Mouse (Mus musculus) adrenal gland, postnatal 14 days (tissue): ENCODE measurements around the gene Gm904. TPM values are rescaled to one million over a fixed set of nuclear protein-coding genes. Genes with fewer than 3 reads are reported as not detected.
"Not testable (repeated sequence)": the region's sequence is repeated elsewhere in the genome, so short reads cannot be mapped to it uniquely, and the experiment has no call there.

Source experiments
- DNase-seq: peaks from one replicate; pipeline ENCODE4 v3.0.0; 2021; ENCODE audit warnings: mixed read lengths
- long read RNA-seq, 2 experiments: library from polyadenylated mRNA; stranded (forward); transcript quantifications; one replicate each; pipeline ENCODE4 v2.0.0; 2021
- microRNA-seq, 2 experiments: library from miRNA; unstranded; fragments of <30 nt; microRNA quantifications; one replicate each; pipeline ENCODE4 v1.2.0; 2021
- total RNA-seq: library from RNA; stranded (reverse); gene quantifications from 2 replicates; pipeline ENCODE4 v1.2.3, GENCODE M21; 2021

The Gm904 gene
- total RNA-seq, result not detected in 2 replicates
- long read RNA-seq, experiment 1, result 0 reads
- long read RNA-seq, experiment 2, result 0 reads

- DNase-seq, result not testable (repeated sequence)
Measured at GRCm38 (mm10) chr13:50642928-50643327, at the start of gene Gm904. TSS of gene Gm904 (plus strand) at chr13:50643228.

GRCm38 (mm10) chr13:50648771-50649170 lies 5.7 kb downstream of the Gm904 start:
- DNase-seq, result not testable (repeated sequence)

Small RNA genes lying within 50 kb of the gene (microRNA-seq; reads per million reads assigned to microRNA genes)
- gene Gm23952 (0 reads per million in 2 experiments), gene Mir683-2 (0 reads per million in 2 experiments)

Other genes starting within 250 kb of the Gm904 start
- gene Fbxw17, start 225.4 kb upstream of the Gm904 start, total RNA-seq, result 13.0 and 15.7 TPM in 2 replicates
- not detected in 2 replicates for gene Gm47429, start 199.3 kb upstream of the Gm904 start, total RNA-seq
- gene Nutm2, start 175.9 kb upstream of the Gm904 start, total RNA-seq, result not detected in 2 replicates
- not detected in 2 replicates for gene Gm8765, start 55.1 kb downstream of the Gm904 start, total RNA-seq